ENCODE assay signal across 8 mouse cellular contexts in genomic region chr5:49523997-49524393, GRCm38 (mm10). TPM values are rescaled to one million over a fixed set of nuclear protein-coding genes. Genes with fewer than 3 reads are reported as not detected.
DNase-seq lines count a peak whose midpoint lies in the region; ATAC-seq and TF ChIP-seq lines count a peak whose summit lies in the region.

No protein-coding gene starts in this region.

- ATAC-seq in heart, embryonic 13.5 days (ENCODE audit: extremely low read depth, insufficient number of reproducible peaks, low FRiP score, low TSS enrichment), result no peak
- ATAC-seq in forebrain, embryonic 13.5 days, result no peak
- ATAC-seq in limb, embryonic 13.5 days (ENCODE audit: low FRiP score, low read depth), result no peak

- TF ChIP-seq CTCF in heart, adult 2 months (IDR thresholded peaks at IDR 0.05), result no peak
- TF ChIP-seq CTCF in ES-Bruce4 (IDR thresholded peaks at IDR 0.05; ENCODE audit: low read depth, low read length), result no peak

- H3K9me3 ChIP-seq in heart, embryonic 13.5 days, result no peaks in the 10 kb centered on the region
- no peaks in the 10 kb centered on the region for H3K9me3 ChIP-seq in ES-Bruce4 (replicated peaks; ENCODE audit: control insufficient read depth, insufficient read depth, low read length, poor library complexity, severe bottlenecking)
- no peaks in the 10 kb centered on the region for H3K9me3 ChIP-seq in forebrain, embryonic 13.5 days (replicated peaks)
- H3K9me3 ChIP-seq in limb, embryonic 13.5 days, result no peaks in the 10 kb centered on the region

- DNase-seq in heart, adult 2 months, result no peak
- no peak for DNase-seq in thymus, postnatal 10 days (ENCODE audit: low spot score in 2 of 2)
- no peak for DNase-seq in adrenal gland, adult 18-20 months (ENCODE audit: low spot score in 2 of 2)
- DNase-seq in gastrocnemius, postnatal 36 days, result no peak

- WGBS in heart, embryonic 13.5 days, result 7% methylated on average over 11 of the region's 11 CpGs
- 9% methylated on average over 11 of the region's 11 CpGs for WGBS in heart, adult 2 months
- WGBS in forebrain, embryonic 13.5 days, result 8% methylated on average over 11 of the region's 11 CpGs
- 7% methylated on average over 11 of the region's 11 CpGs for WGBS in limb, embryonic 13.5 days

- no peak overlapping the region for H3K27ac ChIP-seq in heart, embryonic 13.5 days (replicated peaks)
- H3K27ac ChIP-seq in heart, adult 2 months, result no peak overlapping the region
- no peak overlapping the region for H3K27ac ChIP-seq in ES-Bruce4 (ENCODE audit: insufficient read depth, low read length)
- no peak overlapping the region for H3K27ac ChIP-seq in forebrain, embryonic 13.5 days
- no peak overlapping the region for H3K27ac ChIP-seq in limb, embryonic 13.5 days

- H3K4me3 ChIP-seq in heart, embryonic 13.5 days, result peak overlapping the region; percentile 58
- no peak overlapping the region for H3K4me3 ChIP-seq in heart, adult 2 months
- peak overlapping the region; percentile 80 for H3K4me3 ChIP-seq in ES-Bruce4 (ENCODE audit: low read depth, low read length)
- peak overlapping the region; percentile 63 for H3K4me3 ChIP-seq in forebrain, embryonic 13.5 days
- H3K4me3 ChIP-seq in limb, embryonic 13.5 days, result peak overlapping the region; percentile 58

- peaks cover 10% of the 10 kb centered on the region; the same call in 1 of the 2 replicates for H3K4me1 ChIP-seq in heart, embryonic 13.5 days
- H3K4me1 ChIP-seq in heart, adult 2 months (ENCODE audit: control insufficient read depth, insufficient read depth, low read length), result no peaks in the 10 kb centered on the region
- H3K4me1 ChIP-seq in ES-Bruce4 (ENCODE audit: control insufficient read depth, insufficient read depth, low read length), result no peaks in the 10 kb centered on the region
- H3K4me1 ChIP-seq in forebrain, embryonic 13.5 days, result peaks cover 8% of the 10 kb centered on the region; the same call in 1 of the 2 replicates
- H3K4me1 ChIP-seq in limb, embryonic 13.5 days, result no peaks in the 10 kb centered on the region

- no peaks in the 10 kb centered on the region for H3K36me3 ChIP-seq in heart, embryonic 13.5 days
- no peaks in the 10 kb centered on the region for H3K36me3 ChIP-seq in heart, adult 2 months (ENCODE audit: control insufficient read depth, insufficient read depth, low read length)
- no peaks in the 10 kb centered on the region for H3K36me3 ChIP-seq in ES-Bruce4 (ENCODE audit: control insufficient read depth, insufficient read depth, low read length, poor library complexity, severe bottlenecking)
- no peaks in the 10 kb centered on the region for H3K36me3 ChIP-seq in forebrain, embryonic 13.5 days (ENCODE audit: poor library complexity, severe bottlenecking)
- H3K36me3 ChIP-seq in limb, embryonic 13.5 days, result no peaks in the 10 kb centered on the region

- H3K9ac ChIP-seq in heart, embryonic 13.5 days, result peak overlapping the region; percentile 67
- H3K9ac ChIP-seq in heart, adult 2 months (ENCODE audit: low read depth, low read length), result no peak overlapping the region
- H3K9ac ChIP-seq in ES-Bruce4 (ENCODE audit: low read depth, poor library complexity, severe bottlenecking), result no peak overlapping the region
- H3K9ac ChIP-seq in forebrain, embryonic 13.5 days, result peak overlapping the region; percentile 74
- H3K9ac ChIP-seq in limb, embryonic 13.5 days, result no peak overlapping the region

- intact Hi-C loops in heart, adult 2 months (cut with DNase I), result no loop called here
- intact Hi-C loops in gastrocnemius, postnatal 36 days (cut with DNase I), result no loop called here

- H3K4me2 ChIP-seq in heart, embryonic 13.5 days, result peak overlapping the region; percentile 97
- H3K4me2 ChIP-seq in forebrain, embryonic 13.5 days, result peak overlapping the region; percentile 98
- H3K4me2 ChIP-seq in limb, embryonic 13.5 days (replicated peaks), result peak overlapping the region; percentile 98

- no peaks in the 10 kb centered on the region for H3K79me2 ChIP-seq in heart, adult 2 months (replicated peaks; ENCODE audit: control insufficient read depth, insufficient read depth, low read length)

- H3K27me3 ChIP-seq in heart, embryonic 13.5 days (replicated peaks), result peaks cover 50% of the 10 kb centered on the region
- no peaks in the 10 kb centered on the region for H3K27me3 ChIP-seq in heart, adult 2 months (ENCODE audit: control insufficient read depth, insufficient read depth, low read length)
- H3K27me3 ChIP-seq in ES-Bruce4 (ENCODE audit: control insufficient read depth, insufficient read depth, low read length, poor library complexity, severe bottlenecking), result peaks cover 4% of the 10 kb centered on the region
- H3K27me3 ChIP-seq in forebrain, embryonic 13.5 days, result peaks cover 13% of the 10 kb centered on the region
- H3K27me3 ChIP-seq in limb, embryonic 13.5 days, result peaks cover 54% of the 10 kb centered on the region

- TF ChIP-seq EP300 in heart, adult 2 months (IDR thresholded peaks at IDR 0.05; ENCODE audit: insufficient read depth, low read depth, low read length), result no peak
- no peak for TF ChIP-seq EP300 in ES-Bruce4 (IDR thresholded peaks at IDR 0.05; ENCODE audit: insufficient read depth, low read depth, low read length)

- TF ChIP-seq POLR2A in heart, adult 2 months (IDR thresholded peaks at IDR 0.05; ENCODE audit: insufficient read depth, low read depth, low read length), result no peak
- TF ChIP-seq POLR2A in ES-Bruce4 (IDR thresholded peaks at IDR 0.05; ENCODE audit: insufficient read depth, low read length), result no peak

RNA-seq across cellular contexts. Expression of gene Kcnip4, which starts 0.7 kb away (rescaled TPM):
- 0.27 and 0.51 TPM in 2 replicates for polyA plus RNA-seq in heart, embryonic 13.5 days (2015; fragmentation: Nextera tagmentation; extraction: Ambion mirVana)
- total RNA-seq in heart, adult 2 months (2021), result not detected
- 0.10 and 0.20 TPM in 2 replicates for polyA plus RNA-seq in heart, adult 2 months (2012; rRNA removed)
- not detected in 2 replicates for polyA plus RNA-seq in ES-Bruce4 (2011; ENCODE audit: insufficient read depth, insufficient read length, low read depth, missing spikeins)
- polyA plus RNA-seq in forebrain, embryonic 13.5 days (2015; fragmentation: Nextera tagmentation; extraction: Ambion mirVana), result 2.4 and 3.0 TPM in 2 replicates
- polyA plus RNA-seq in limb, embryonic 13.5 days (2015; fragmentation: Nextera tagmentation; extraction: Ambion mirVana), result 3.5 and 4.1 TPM in 2 replicates
- total RNA-seq in adrenal gland, adult 18-20 months (2021), result 1 to 10 TPM; 2.0 to 2.6 TPM
- under 1 TPM in 1 of 2 experiments, not detected in 1; 0.12 TPM for total RNA-seq in gastrocnemius, postnatal 36 days (2021)

Comparison
In these comparisons a context has a peak if more than half of its experiments do, and no peak if none do; other contexts are left out.
1. H3K9ac ChIP-seq: peak in heart, embryonic 13.5 days (single experiment) and forebrain, embryonic 13.5 days (single experiment); none in heart, adult 2 months (single experiment), ES-Bruce4 (single experiment) and limb, embryonic 13.5 days (single experiment).
2. Peak in every context shown above with its lines, with median percentiles within 50 percentile points of each other: H3K4me2 ChIP-seq.